ENCODE assay signal across 9 mouse cellular contexts in genomic region chr17:88598570-88599368, GRCm38 (mm10). TPM values are rescaled to one million over a fixed set of nuclear protein-coding genes. Genes with fewer than 3 reads are reported as not detected.
DNase-seq lines count a peak whose midpoint lies in the region; ATAC-seq and TF ChIP-seq lines count a peak whose summit lies in the region.
"Had no signal": no experiment of that assay in that cellular context is flagged by ENCODE, and none has a peak within 500 bp of the region (broad histone marks: within the 10 kb centered on the region; RNA-seq: fewer than 3 reads in every experiment).

No protein-coding gene starts in this region.

- H3K9ac ChIP-seq in intestine, embryonic 16.5 days (ENCODE audit: low read depth, low read length), result peak overlapping the region; percentile 64
- H3K9ac ChIP-seq in neural tube, embryonic 12.5 days, result no peak overlapping the region

- 19% methylated on average over 14 of the region's 14 CpGs for WGBS in intestine, embryonic 16.5 days
- WGBS in neural tube, embryonic 12.5 days, result 12% methylated on average over 14 of the region's 14 CpGs

- H3K9me3 ChIP-seq in intestine, embryonic 16.5 days (ENCODE audit: control insufficient read depth, low read length), result no peaks in the 10 kb centered on the region
- H3K9me3 ChIP-seq in neural tube, embryonic 12.5 days, result no peaks in the 10 kb centered on the region
- H3K9me3 ChIP-seq: megakaryocyte, embryonic 14.5 days had no signal

- no peaks in the 10 kb centered on the region for H3K27me3 ChIP-seq in intestine, embryonic 16.5 days (replicated peaks; ENCODE audit: control insufficient read depth, insufficient read depth, low read length)
- H3K27me3 ChIP-seq in neural tube, embryonic 12.5 days (replicated peaks), result no peaks in the 10 kb centered on the region

- H3K4me1 ChIP-seq in intestine, embryonic 16.5 days (ENCODE audit: control insufficient read depth, insufficient read depth, low read length), result peaks cover 15% of the 10 kb centered on the region
- peaks cover 10% of the 10 kb centered on the region for H3K4me1 ChIP-seq in neural tube, embryonic 12.5 days

- peak overlapping the region; percentile 59 for H3K27ac ChIP-seq in intestine, embryonic 16.5 days (ENCODE audit: low read length)
- H3K27ac ChIP-seq in neural tube, embryonic 12.5 days, result no peak overlapping the region
- no peak overlapping the region for H3K27ac ChIP-seq in left cerebral cortex, adult 2 months

- ATAC-seq in intestine, embryonic 16.5 days, result no peak
- no peak for ATAC-seq in neural tube, embryonic 12.5 days (ENCODE audit: low FRiP score, low read depth)
- ATAC-seq in cerebellum, adult (ENCODE audit: insufficient number of reproducible peaks, low FRiP score, low TSS enrichment), result no peak

- no peak for TF ChIP-seq CTCF in left cerebral cortex, adult 2 months (IDR thresholded peaks at IDR 0.05)

- H3K4me3 ChIP-seq in intestine, embryonic 16.5 days (ENCODE audit: low read length), result peak overlapping the region; percentile 66
- H3K4me3 ChIP-seq in neural tube, embryonic 12.5 days, result no peak overlapping the region
- H3K4me3 ChIP-seq in left cerebral cortex, adult 2 months, result no peak overlapping the region

- H3K4me2 ChIP-seq in intestine, embryonic 16.5 days (ENCODE audit: low read depth, low read length), result peak overlapping the region; percentile 72
- peak overlapping the region; percentile 73 for H3K4me2 ChIP-seq in neural tube, embryonic 12.5 days (replicated peaks)

- no peaks in the 10 kb centered on the region for H3K36me3 ChIP-seq in intestine, embryonic 16.5 days (ENCODE audit: control insufficient read depth, insufficient read depth, low read length)
- no peaks in the 10 kb centered on the region for H3K36me3 ChIP-seq in neural tube, embryonic 12.5 days

- intact Hi-C loops in left cerebral cortex, adult 2 months (cut with DNase I), result no loop called here

- peak; percentile 14 for DNase-seq in kidney, postnatal 10 days
- DNase-seq in kidney, adult 8-10 months, result no peak
- DNase-seq in fibroblast of lung, adult 2 months (ENCODE audit: low read depth), result peak; percentile 59
- DNase-seq in cerebellum, postnatal 36 days, result no peak
- DNase-seq in left cerebral cortex, adult 2 months (ENCODE audit: extremely low spot score in 1 of 2, low spot score in 2 of 2), result no peak

RNA-seq across cellular contexts. Expression of gene Ston1, which starts 1.3 kb away (rescaled TPM):
- 3.9 and 4.3 TPM in 2 replicates for polyA plus RNA-seq in intestine, embryonic 16.5 days (2015; fragmentation: Nextera tagmentation; extraction: Ambion mirVana)
- polyA plus RNA-seq in neural tube, embryonic 12.5 days (2016; fragmentation: Nextera tagmentation; extraction: Ambion mirVana), result 2.4 and 2.6 TPM in 2 replicates
- total RNA-seq in left cerebral cortex, adult 2 months (2021), result 1 to 10 TPM; 6.1 to 7.4 TPM

Comparison
In these comparisons a context has a peak if more than half of its experiments do, and no peak if none do; other contexts are left out.
1. DNase-seq: peak in kidney, postnatal 10 days (single experiment) and fibroblast of lung, adult 2 months (single experiment); none in kidney, adult 8-10 months (0 of 2), cerebellum, postnatal 36 days (0 of 2) and left cerebral cortex, adult 2 months (0 of 2).